Mouse (Mus musculus) naive thymus-derived CD4-positive, alpha-beta T cell, adult 2 months (primary cell): ENCODE results near the gene Baiap2.

Experiments
- DNase-seq: peaks from one replicate; pipeline ENCODE4 v3.0.0-alpha.2; 2011; ENCODE audit warnings: low read depth

The Baiap2 gene

GRCm38 (mm10) chr11:120042141-120042838 is 99.7 kb downstream of the Baiap2 start:
- DNase-seq: no peak

GRCm38 (mm10) chr11:120045341-120045740 is 102.8 kb downstream of the Baiap2 start:
- DNase-seq: no peak

- no peak for DNase-seq
Observed at GRCm38 (mm10) chr11:120045839-120046552, 103.4 kb downstream of the Baiap2 start.

GRCm38 (mm10) chr11:120046553-120047191 is 104.1 kb downstream of the Baiap2 start, which contains the start of gene Aatk:
Gene Aatk (minus strand): TSS chr11:120047167.
- DNase-seq: no peak

GRCm38 (mm10) chr11:120047531-120048251 is 105.1 kb downstream of the Baiap2 start:
- no peak for DNase-seq

GRCm38 (mm10) chr11:120048252-120048556 is 105.6 kb downstream of the Baiap2 start:
- no peak for DNase-seq

GRCm38 (mm10) chr11:120049067-120049466 is 106.5 kb downstream of the Baiap2 start:
- no peak for DNase-seq

GRCm38 (mm10) chr11:120051124-120051811 is 108.7 kb downstream of the Baiap2 start:
- DNase-seq: no peak

GRCm38 (mm10) chr11:120052274-120052673 is 109.7 kb downstream of the Baiap2 start:
- no peak for DNase-seq

GRCm38 (mm10) chr11:120053846-120054245 is 111.3 kb downstream of the Baiap2 start:
- DNase-seq: no peak

- DNase-seq: no peak
Observed at GRCm38 (mm10) chr11:120055953-120056732, 113.6 kb downstream of the Baiap2 start.
